Mouse (Mus musculus) liver, postnatal 0 days (tissue): ENCODE results near the gene Zfp1.

ENCODE experiments used
- CTCF ChIP-seq: sonication (generic); IDR thresholded peaks from 2 replicates; pipeline ENCODE4 v1.5.1; 2016; ENCODE audit warnings: antibody characterized with exemption, low read depth
- EP300 ChIP-seq: IDR thresholded peaks from 2 replicates; pipeline ENCODE4 v1.6.1; 2016; ENCODE audit warnings: antibody characterized with exemption, low read depth, mild to moderate bottlenecking

DNA sequence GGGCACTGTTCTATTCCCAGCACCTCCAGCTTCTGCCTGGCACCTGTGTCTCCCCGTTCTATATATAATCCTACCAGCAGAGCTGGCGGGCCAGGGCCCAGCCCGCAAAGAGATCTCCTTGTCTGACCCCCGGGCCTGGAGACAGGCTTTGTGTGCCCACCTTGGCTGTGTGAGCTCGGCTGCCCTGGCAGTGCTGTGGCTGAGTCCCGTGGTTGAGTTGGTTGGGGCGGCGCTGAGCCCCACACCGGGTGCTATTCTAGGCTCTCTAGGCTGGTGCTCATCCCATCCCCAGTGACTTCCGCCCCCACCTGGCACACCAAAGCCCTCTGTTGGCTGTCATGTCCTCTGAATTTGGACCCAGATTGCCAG is 18.4 kb upstream of the Zfp1 start:
- no peak for TF ChIP-seq CTCF
- TF ChIP-seq EP300, result no peak
